Comparison of ENCODE assay signal across 8 mouse cellular contexts in genomic region chr8:91629594-91629993, GRCm38 (mm10).
A peak's percentile ranks its signal among the peaks of the same experiment; 100 is the strongest.
DNase-seq lines count a peak whose midpoint lies in the region; ATAC-seq and TF ChIP-seq lines count a peak whose summit lies in the region.

No protein-coding gene starts in this region.

- no peaks in the 10 kb centered on the region; the same call in 1 of the 2 replicates for H3K27me3 ChIP-seq in lung, embryonic 14.5 days (ENCODE audit: insufficient read depth, low read length)
- no peaks in the 10 kb centered on the region for H3K27me3 ChIP-seq in hindbrain, postnatal 0 days (ENCODE audit: insufficient read depth, low read length)
- peaks cover 34% of the 10 kb centered on the region for H3K27me3 ChIP-seq in midbrain, embryonic 13.5 days

- 26% methylated on average over 14 of the region's 14 CpGs for WGBS in lung, embryonic 14.5 days
- 33% methylated on average over 14 of the region's 14 CpGs for WGBS in hindbrain, postnatal 0 days
- WGBS in midbrain, embryonic 13.5 days = 17% methylated on average over 14 of the region's 14 CpGs

- DNase-seq in lung, embryonic 14.5 days = peak; percentile 32
- DNase-seq in lung, postnatal 14 days = no peak
- DNase-seq in hindbrain, postnatal 0 days (ENCODE audit: low spot score) = peak; percentile 46
- no peak for DNase-seq in urinary bladder, postnatal 25 days (ENCODE audit: low spot score)
- DNase-seq in left cerebral cortex, adult 8-10 months (ENCODE audit: low spot score in 2 of 2) = no peak
- no peak for DNase-seq in right cerebral cortex, postnatal 4 days

- H3K27ac ChIP-seq in lung, embryonic 14.5 days (ENCODE audit: low read depth) = no peak overlapping the region
- no peak overlapping the region for H3K27ac ChIP-seq in hindbrain, postnatal 0 days
- H3K27ac ChIP-seq in midbrain, embryonic 13.5 days = peak overlapping the region; percentile 14; the same call in 1 of the 2 replicates

- ATAC-seq in lung, embryonic 14.5 days (ENCODE audit: insufficient read depth) = 0 out of 2 replicates have a peak, but pooled peaks have one; percentile 39
- peak; percentile 74 for ATAC-seq in granulocyte monocyte progenitor cell, adult 5-6 weeks (replicated peaks; ENCODE audit: poor library complexity, severe bottlenecking)
- peak; percentile 60 for ATAC-seq in hindbrain, postnatal 0 days
- 0 out of 2 replicates have a peak, but pooled peaks have one; percentile 43 for ATAC-seq in midbrain, embryonic 13.5 days

- H3K4me2 ChIP-seq in lung, embryonic 14.5 days = peak overlapping the region; percentile 34
- H3K4me2 ChIP-seq in hindbrain, postnatal 0 days (ENCODE audit: low read depth, low read length) = no peak overlapping the region
- peak overlapping the region; percentile 17; the same call in 1 of the 2 replicates for H3K4me2 ChIP-seq in midbrain, embryonic 13.5 days (replicated peaks)

- no peaks in the 10 kb centered on the region for H3K36me3 ChIP-seq in lung, embryonic 14.5 days (ENCODE audit: insufficient read depth)
- H3K36me3 ChIP-seq in hindbrain, postnatal 0 days (ENCODE audit: insufficient read depth, low read length) = no peaks in the 10 kb centered on the region
- no peaks in the 10 kb centered on the region for H3K36me3 ChIP-seq in midbrain, embryonic 13.5 days

- H3K4me3 ChIP-seq in lung, embryonic 14.5 days (ENCODE audit: low read depth, low read length) = no peak overlapping the region
- no peak overlapping the region for H3K4me3 ChIP-seq in hindbrain, postnatal 0 days (ENCODE audit: low read length)
- no peak overlapping the region for H3K4me3 ChIP-seq in midbrain, embryonic 13.5 days (replicated peaks)

- no peak for TF ChIP-seq CTCF in lung, embryonic 14.5 days (IDR thresholded peaks at IDR 0.05; ENCODE audit: low read depth)
- TF ChIP-seq CTCF in hindbrain, postnatal 0 days (IDR thresholded peaks at IDR 0.05; ENCODE audit: low read depth) = no peak

- no peak overlapping the region for H3K9ac ChIP-seq in lung, embryonic 14.5 days
- no peak overlapping the region for H3K9ac ChIP-seq in hindbrain, postnatal 0 days (replicated peaks; ENCODE audit: low read length)
- no peak overlapping the region for H3K9ac ChIP-seq in midbrain, embryonic 13.5 days (replicated peaks)

- H3K9me3 ChIP-seq in lung, embryonic 14.5 days (ENCODE audit: low read depth, low read length) = no peaks in the 10 kb centered on the region
- no peaks in the 10 kb centered on the region for H3K9me3 ChIP-seq in hindbrain, postnatal 0 days (ENCODE audit: low read length)
- no peaks in the 10 kb centered on the region for H3K9me3 ChIP-seq in midbrain, embryonic 13.5 days

- peaks cover 19% of the 10 kb centered on the region for H3K4me1 ChIP-seq in lung, embryonic 14.5 days (ENCODE audit: insufficient read depth)
- H3K4me1 ChIP-seq in hindbrain, postnatal 0 days (ENCODE audit: insufficient read depth, low read length) = peaks cover 11% of the 10 kb centered on the region
- H3K4me1 ChIP-seq in midbrain, embryonic 13.5 days (replicated peaks) = peaks cover 67% of the 10 kb centered on the region

Comparison
In these comparisons a context has a peak if more than half of its experiments do, and no peak if none do; other contexts are left out.
1. DNase-seq: peak in lung, embryonic 14.5 days (single experiment) and hindbrain, postnatal 0 days (single experiment); none in lung, postnatal 14 days (single experiment), urinary bladder, postnatal 25 days (single experiment), left cerebral cortex, adult 8-10 months (0 of 2) and right cerebral cortex, postnatal 4 days (single experiment).
2. Peak in every context shown above with its lines, with median percentiles within 50 percentile points of each other: ATAC-seq.